Mouse (Mus musculus) embryonic facial prominence, embryonic 12.5 days (tissue): Measurements from ENCODE around the gene Rsph6a. TPM values are rescaled to one million over a fixed set of nuclear protein-coding genes. Genes with fewer than 3 reads are reported as not detected.

Experiments used
- ATAC-seq: fragments of 200-750 bp; cut with Nextera tagmentation; 2 replicates; pipeline ENCODE4 v1.8.0; 2017; ENCODE audit not compliant: insufficient number of reproducible peaks, insufficient read depth, low FRiP score, low TSS enrichment
- H3K27ac ChIP-seq: fragments of 300-500 bp; sonication (generic); 2 replicates; pipeline ENCODE4 v1.5.1; 2016; ENCODE audit warnings: mild to moderate bottlenecking
- H3K27me3 ChIP-seq: fragments of 300-500 bp; sonication (generic); 2 replicates; pipeline ENCODE4 v1.6.1; 2016; ENCODE audit warnings: mild to moderate bottlenecking, moderate library complexity
- H3K36me3 ChIP-seq: fragments of 300-500 bp; sonication (generic); 2 replicates; pipeline ENCODE4 v1.6.1; 2016; ENCODE audit warnings: mild to moderate bottlenecking
- H3K4me1 ChIP-seq: fragments of 300-500 bp; sonication (generic); 2 replicates; pipeline ENCODE4 v1.6.1; 2016
- H3K4me2 ChIP-seq: fragments of 300-500 bp; sonication (generic); replicated peaks from 2 replicates; pipeline ENCODE4 v1.6.1; 2016; ENCODE audit warnings: mild to moderate bottlenecking, moderate library complexity
- H3K4me3 ChIP-seq: fragments of 300-500 bp; sonication (generic); 2 replicates; pipeline ENCODE4 v1.5.1; 2016; ENCODE audit warnings: mild to moderate bottlenecking
- H3K9ac ChIP-seq: fragments of 300-500 bp; sonication (generic); 2 replicates; pipeline ENCODE4 v1.6.1; 2016; ENCODE audit warnings: mild to moderate bottlenecking, moderate library complexity
- H3K9me3 ChIP-seq: fragments of 300-500 bp; sonication (generic); 2 replicates; pipeline ENCODE4 v1.6.1; 2016; ENCODE audit warnings: mild to moderate bottlenecking, moderate library complexity
- WGBS: fragments of 180-500 bp; shearing (Covaris S2); methylation state at CpG from one replicate; pipeline ENCODE4 v1.1.7; 2016; 5-methylcytosine and 5-hydroxymethylcytosine counted together
- polyA plus RNA-seq: library from polyadenylated mRNA; unstranded; fragments of >200 nt; fragmentation: Nextera tagmentation; extraction: Ambion mirVana; gene quantifications from 2 replicates; pipeline ENCODE4 v1.2.1, GENCODE M21; 2016

Gene Rsph6a
- polyA plus RNA-seq, 1 experiment from 2014 or later: not detected

DNA sequence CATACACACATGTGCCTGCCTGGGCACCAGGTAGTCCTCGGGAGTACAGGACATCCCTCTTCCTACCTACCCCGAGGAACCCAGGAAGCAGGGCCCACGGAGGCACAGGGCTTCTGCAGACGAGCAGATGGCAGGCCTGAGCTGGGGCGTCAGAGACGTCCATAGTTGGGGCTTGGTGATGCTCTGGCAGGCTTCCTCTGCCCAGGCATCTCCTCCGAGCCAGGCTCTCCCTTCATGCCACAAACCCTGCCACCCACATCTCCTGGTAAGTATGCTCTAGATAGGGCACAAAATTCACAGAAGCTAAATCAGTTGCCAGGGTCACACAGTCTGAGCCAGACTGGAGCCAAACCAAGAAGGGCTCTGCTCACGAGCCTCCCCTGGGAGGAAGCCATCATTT is 4.3 kb upstream of the Rsph6a start:
- no peak for ATAC-seq
- Histone ChIP-seq H3K9ac (no peak overlapping the region; the same call in 1 of the 2 replicates), H3K9me3 (no peaks in the 10 kb centered on the region), H3K4me2 (no peak overlapping the region), H3K4me1 (peaks cover 9% of the 10 kb centered on the region), H3K36me3 (peaks cover 83% of the 10 kb centered on the region), H3K27ac (no peak overlapping the region), H3K27me3 (no peaks in the 10 kb centered on the region), H3K4me3 (no peak overlapping the region)
- 90% methylated on average over 8 of the region's 8 CpGs for WGBS

DNA sequence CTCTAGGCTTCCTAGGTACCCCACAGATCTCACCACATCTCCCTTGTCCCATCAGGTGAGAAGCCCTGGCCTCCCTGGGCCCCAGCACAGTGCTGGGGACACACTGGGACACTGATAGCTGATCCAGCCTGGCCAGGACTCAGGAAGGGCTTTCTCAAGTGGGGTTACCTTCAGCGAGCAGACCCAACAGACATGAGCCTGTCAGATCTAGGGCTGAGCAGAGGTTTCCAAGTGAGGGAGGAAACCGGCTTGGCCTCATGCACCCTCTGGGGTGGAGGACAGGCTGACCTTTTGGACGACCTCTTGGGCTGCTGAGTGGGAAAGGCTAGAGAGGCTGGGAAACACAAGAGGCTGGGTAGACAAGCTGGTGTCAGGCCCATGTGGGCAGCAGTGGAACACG is 3.3 kb upstream of the Rsph6a start:
- Histone ChIP-seq H3K9me3 (no peaks in the 10 kb centered on the region), H3K4me2 (no peak overlapping the region), H3K27me3 (no peaks in the 10 kb centered on the region), H3K27ac (no peak overlapping the region), H3K4me1 (peaks cover 9% of the 10 kb centered on the region), H3K4me3 (no peak overlapping the region), H3K9ac (no peak overlapping the region), H3K36me3 (peaks cover 75% of the 10 kb centered on the region)
- ATAC-seq: no peak
- WGBS: 68% methylated on average over 4 of the region's 4 CpGs

DNA sequence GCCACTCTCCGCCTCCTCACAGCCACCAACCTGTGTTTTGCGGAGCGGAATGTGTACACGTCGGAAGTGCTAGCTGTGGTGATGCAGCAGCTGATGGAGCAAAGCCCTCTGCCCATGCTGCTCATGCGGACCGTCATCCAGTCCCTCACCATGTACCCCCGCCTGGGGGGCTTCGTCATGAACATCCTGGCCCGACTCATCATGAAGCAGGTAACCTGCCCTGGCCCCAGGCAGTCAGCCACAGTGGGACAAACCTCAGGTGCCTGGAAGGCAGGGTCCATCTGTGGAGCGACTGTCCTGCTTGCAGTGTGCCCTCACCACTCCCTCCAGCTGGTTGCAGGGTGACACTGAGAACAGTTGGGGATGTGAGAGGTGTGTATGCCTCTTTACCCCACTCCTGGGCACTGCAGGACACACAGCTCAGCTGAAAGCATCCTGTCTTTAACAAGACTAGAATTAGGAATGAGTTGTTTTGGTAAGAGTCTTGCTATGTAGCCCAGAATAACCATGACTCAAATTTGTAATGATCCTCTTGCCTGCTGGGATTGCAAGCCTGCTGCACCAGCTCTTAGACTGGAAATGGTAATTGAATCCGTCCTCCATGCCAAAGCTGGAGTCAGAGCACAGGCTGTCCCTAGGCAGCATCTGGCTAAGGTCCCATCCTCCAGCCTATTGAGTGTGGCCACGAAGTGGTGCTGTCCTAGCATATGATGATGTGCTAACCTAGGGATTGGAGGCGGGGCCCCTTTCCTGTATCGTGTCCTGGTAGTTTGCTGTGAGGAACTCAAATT is 1.9 kb upstream of the Rsph6a start:
- H3K9ac ChIP-seq: no peak overlapping the region
- no peak overlapping the region for H3K4me2 ChIP-seq
- H3K4me3 ChIP-seq: no peak overlapping the region
- WGBS: 90% methylated on average over 15 of the region's 15 CpGs
- H3K27ac ChIP-seq: no peak overlapping the region
- ATAC-seq: no peak
- peaks cover 9% of the 10 kb centered on the region for H3K4me1 ChIP-seq
- H3K36me3 ChIP-seq: peaks cover 62% of the 10 kb centered on the region
- no peaks in the 10 kb centered on the region for H3K27me3 ChIP-seq
- no peaks in the 10 kb centered on the region for H3K9me3 ChIP-seq

DNA sequence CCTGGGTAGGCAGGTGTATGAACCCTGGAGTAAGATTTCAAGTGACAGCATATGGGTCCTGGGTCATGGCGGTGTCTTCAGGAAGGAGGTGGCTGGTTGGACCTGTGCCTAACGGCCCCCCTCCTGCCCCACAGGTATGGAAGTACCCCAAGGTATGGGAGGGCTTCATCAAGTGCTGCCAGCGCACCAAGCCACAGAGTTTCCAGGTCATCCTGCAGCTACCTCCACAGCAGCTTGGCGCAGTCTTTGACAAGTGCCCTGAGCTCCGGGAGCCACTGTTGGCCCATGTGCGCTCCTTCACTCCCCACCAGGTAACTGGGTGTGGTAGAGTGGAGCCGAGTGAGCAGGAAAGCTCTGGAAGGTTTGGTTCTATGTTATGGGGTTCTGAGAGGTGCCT is 1.4 kb upstream of the Rsph6a start:
- H3K27me3 ChIP-seq: no peaks in the 10 kb centered on the region
- H3K27ac ChIP-seq: no peak overlapping the region
- H3K4me2 ChIP-seq: no peak overlapping the region
- no peaks in the 10 kb centered on the region for H3K9me3 ChIP-seq
- H3K4me3 ChIP-seq: no peak overlapping the region
- H3K9ac ChIP-seq: no peak overlapping the region
- ATAC-seq: no peak
- WGBS: 94% methylated on average over 7 of the region's 7 CpGs
- H3K4me1 ChIP-seq: peaks cover 9% of the 10 kb centered on the region
- peaks cover 56% of the 10 kb centered on the region for H3K36me3 ChIP-seq

DNA sequence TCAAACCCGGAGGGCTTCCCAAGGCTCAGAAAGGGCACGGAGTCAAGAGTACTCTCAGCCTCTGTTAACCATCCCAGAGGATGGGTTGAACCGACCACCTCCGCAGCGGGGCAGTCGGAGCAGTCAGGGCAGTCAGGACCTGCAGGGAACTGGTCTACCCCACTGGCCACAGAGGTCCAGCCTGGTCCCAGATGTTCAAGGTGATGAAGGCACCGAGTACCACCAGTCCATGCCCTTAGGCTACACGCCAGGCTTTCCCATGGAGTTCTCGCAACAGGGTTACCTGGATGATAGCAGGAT is 237 bp downstream of the Rsph6a start:
- peak; percentile 25; the same call in 1 of the 2 replicates for ATAC-seq
- H3K4me3 ChIP-seq: 0 out of 2 replicates have a peak overlapping the region, but pooled peaks have one; percentile 3
- no peaks in the 10 kb centered on the region for H3K9me3 ChIP-seq
- no peak overlapping the region for H3K9ac ChIP-seq
- peaks cover 40% of the 10 kb centered on the region for H3K36me3 ChIP-seq
- H3K4me1 ChIP-seq: peaks cover 9% of the 10 kb centered on the region
- 57% methylated on average over 9 of the region's 9 CpGs for WGBS
- H3K4me2 ChIP-seq: peak overlapping the region; percentile 34
- H3K27ac ChIP-seq: no peak overlapping the region
- no peaks in the 10 kb centered on the region for H3K27me3 ChIP-seq

DNA sequence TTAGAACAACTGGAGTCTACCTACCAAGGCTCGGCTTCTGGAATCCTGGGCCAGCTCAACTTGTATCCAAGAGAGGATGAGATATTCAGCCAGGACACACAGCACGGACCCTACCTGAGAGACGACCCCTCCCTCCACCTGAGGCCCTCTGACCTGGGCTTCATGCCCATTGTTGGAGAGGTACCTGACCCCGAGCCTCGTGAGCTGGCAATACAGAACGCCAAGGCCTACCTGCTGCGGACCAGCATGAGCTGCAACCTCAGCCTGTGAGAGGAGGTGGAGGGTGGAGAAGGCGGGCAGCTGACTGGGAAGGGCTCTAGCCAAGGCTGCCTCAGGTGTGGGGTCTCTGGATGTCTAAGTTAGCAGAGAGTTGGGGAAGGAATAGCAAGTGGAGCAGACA is 618 bp downstream of the Rsph6a start:
- H3K9me3 ChIP-seq: no peaks in the 10 kb centered on the region
- no peak for ATAC-seq
- no peak overlapping the region for H3K4me2 ChIP-seq
- H3K27me3 ChIP-seq: no peaks in the 10 kb centered on the region
- WGBS: 91% methylated on average over 8 of the region's 8 CpGs
- H3K4me1 ChIP-seq: peaks cover 9% of the 10 kb centered on the region
- H3K4me3 ChIP-seq: no peak overlapping the region
- H3K27ac ChIP-seq: no peak overlapping the region
- H3K9ac ChIP-seq: no peak overlapping the region
- H3K36me3 ChIP-seq: peaks cover 36% of the 10 kb centered on the region

DNA sequence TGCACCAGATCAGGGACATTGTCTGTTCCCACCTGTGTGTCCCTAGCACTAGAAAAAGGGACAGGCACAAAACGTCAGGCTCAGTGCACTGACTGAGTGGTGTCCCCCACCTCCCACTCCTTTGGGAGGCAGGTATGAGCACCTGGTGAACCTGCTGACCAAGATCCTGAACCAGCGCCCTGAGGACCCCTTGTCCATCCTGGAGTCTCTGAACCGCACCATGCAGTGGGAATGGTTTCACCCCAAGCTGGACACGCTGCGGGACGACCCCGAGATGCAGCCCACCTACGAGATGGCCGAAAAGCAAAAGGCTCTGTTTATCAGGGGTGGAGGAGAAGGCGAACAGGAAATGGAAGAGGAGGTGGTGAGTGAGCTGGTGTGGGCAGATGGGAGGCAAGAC is 2.9 kb downstream of the Rsph6a start:
- Histone ChIP-seq H3K27me3 (no peaks in the 10 kb centered on the region), H3K9me3 (no peaks in the 10 kb centered on the region), H3K4me1 (peaks cover 9% of the 10 kb centered on the region), H3K4me2 (no peak overlapping the region), H3K4me3 (no peak overlapping the region), H3K36me3 (peaks cover 14% of the 10 kb centered on the region), H3K27ac (no peak overlapping the region), H3K9ac (no peak overlapping the region)
- no peak for ATAC-seq
- 87% methylated on average over 10 of the region's 10 CpGs for WGBS

DNA sequence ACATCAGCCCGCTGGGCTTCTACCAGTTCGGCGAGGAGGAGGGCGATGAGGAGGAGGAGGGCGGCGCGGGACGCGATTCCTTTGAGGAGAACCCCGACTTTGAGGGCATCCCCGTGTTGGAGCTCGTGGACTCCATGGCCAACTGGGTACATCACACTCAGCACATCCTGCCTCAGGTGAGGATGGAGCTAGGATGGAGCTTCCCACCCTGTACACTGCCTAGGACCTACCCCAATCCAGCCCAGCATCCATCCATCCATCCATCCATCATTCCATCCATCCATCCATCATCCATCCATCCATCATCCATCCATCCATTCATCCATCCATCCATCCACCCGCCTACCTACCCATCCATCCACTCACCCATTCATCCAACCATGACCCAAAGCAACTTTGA is 11.4 kb downstream of the Rsph6a start:
- Histone ChIP-seq H3K4me2 (peak overlapping the region; percentile 24; the same call in 1 of the 2 replicates), H3K36me3 (no peaks in the 10 kb centered on the region), H3K27ac (no peak overlapping the region), H3K4me3 (peak overlapping the region; percentile 15; the same call in 1 of the 2 replicates), H3K4me1 (0 out of 2 replicates have a peak, but pooled peaks cover 4% of the 10 kb centered on the region), H3K9me3 (no peaks in the 10 kb centered on the region), H3K9ac (no peak overlapping the region), H3K27me3 (peaks cover 37% of the 10 kb centered on the region)
- 0 out of 2 replicates have a peak, but pooled peaks have one; percentile 72 for ATAC-seq
- 58% methylated on average over 13 of the region's 13 CpGs for WGBS

DNA sequence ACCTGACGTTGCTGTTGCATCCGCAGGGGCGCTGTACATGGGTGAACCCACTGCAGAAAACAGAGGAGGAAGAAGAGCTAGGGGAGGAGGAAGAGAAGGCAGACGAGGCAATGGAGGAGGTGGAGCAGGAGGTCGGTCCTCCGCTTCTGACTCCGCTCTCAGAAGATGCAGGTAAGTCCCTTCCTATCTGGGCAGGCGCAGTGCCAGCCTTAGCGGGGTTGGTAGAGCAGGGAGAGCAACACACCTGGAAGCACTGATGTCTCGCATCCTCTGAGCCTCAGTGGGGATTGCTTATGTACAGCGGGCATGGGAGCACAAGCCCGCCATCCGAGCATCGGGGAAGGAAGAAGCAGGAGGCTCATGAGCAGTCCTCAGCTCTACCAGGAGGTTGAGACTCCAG is 12.6 kb downstream of the Rsph6a start:
- Histone ChIP-seq H3K4me3 (no peak overlapping the region), H3K4me1 (0 out of 2 replicates have a peak, but pooled peaks cover 4% of the 10 kb centered on the region), H3K9ac (no peak overlapping the region), H3K9me3 (no peaks in the 10 kb centered on the region), H3K36me3 (no peaks in the 10 kb centered on the region), H3K27ac (no peak overlapping the region), H3K4me2 (no peak overlapping the region), H3K27me3 (peaks cover 37% of the 10 kb centered on the region)
- 43% methylated on average over 14 of the region's 14 CpGs for WGBS
- ATAC-seq: no peak

DNA sequence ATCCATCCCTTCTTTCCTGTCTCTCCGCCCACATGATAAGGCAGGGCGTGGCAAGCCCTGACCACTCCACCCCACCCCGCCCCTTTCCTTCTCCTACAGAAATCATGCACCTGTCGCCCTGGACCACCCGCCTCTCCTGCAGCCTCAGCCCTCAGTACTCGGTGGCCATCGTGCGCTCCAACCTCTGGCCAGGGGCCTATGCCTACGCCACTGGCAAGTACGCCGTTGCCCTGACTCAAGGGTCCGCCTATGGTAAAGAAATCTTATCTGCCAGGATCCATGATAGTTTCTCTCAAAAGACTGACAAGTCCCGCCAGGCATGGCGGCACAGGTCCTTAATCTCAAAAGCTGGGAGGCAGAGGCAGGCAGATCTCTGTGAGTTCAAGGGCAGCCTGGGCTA is 13.4 kb downstream of the Rsph6a start:
- no peaks in the 10 kb centered on the region for H3K36me3 ChIP-seq
- H3K27ac ChIP-seq: no peak overlapping the region
- H3K9ac ChIP-seq: no peak overlapping the region
- H3K4me3 ChIP-seq: no peak overlapping the region
- WGBS: 64% methylated on average over 11 of the region's 14 CpGs
- no peak overlapping the region for H3K4me2 ChIP-seq
- H3K4me1 ChIP-seq: 0 out of 2 replicates have a peak, but pooled peaks cover 4% of the 10 kb centered on the region
- H3K27me3 ChIP-seq: peaks cover 37% of the 10 kb centered on the region
- ATAC-seq: no peak
- H3K9me3 ChIP-seq: no peaks in the 10 kb centered on the region

DNA sequence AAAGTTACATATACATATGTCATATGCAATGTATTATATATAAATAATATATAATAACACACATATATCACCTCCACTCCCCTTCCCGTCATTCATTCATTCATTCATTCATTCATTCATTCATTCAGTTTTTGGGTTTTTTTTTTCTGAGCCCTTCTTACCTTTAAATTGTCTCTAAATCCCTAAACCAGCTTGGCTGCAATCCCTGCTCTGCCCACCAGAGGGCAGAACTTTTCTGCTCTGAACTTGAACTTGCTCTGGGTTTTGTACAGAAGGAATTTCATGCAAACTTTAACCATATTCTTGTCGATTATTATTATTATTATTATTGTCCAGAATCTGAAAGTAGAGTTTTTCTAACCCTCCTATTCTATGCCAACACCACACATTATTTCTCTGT is 14.2 kb downstream of the Rsph6a start:
- no peaks in the 10 kb centered on the region for H3K9me3 ChIP-seq
- no peak for ATAC-seq
- no peak overlapping the region for H3K27ac ChIP-seq
- WGBS: 5% methylated on average over 2 of the region's 2 CpGs
- H3K9ac ChIP-seq: no peak overlapping the region
- peaks cover 37% of the 10 kb centered on the region for H3K27me3 ChIP-seq
- H3K4me3 ChIP-seq: no peak overlapping the region
- no peak overlapping the region for H3K4me2 ChIP-seq
- 0 out of 2 replicates have a peak, but pooled peaks cover 4% of the 10 kb centered on the region for H3K4me1 ChIP-seq
- no peaks in the 10 kb centered on the region for H3K36me3 ChIP-seq

DNA sequence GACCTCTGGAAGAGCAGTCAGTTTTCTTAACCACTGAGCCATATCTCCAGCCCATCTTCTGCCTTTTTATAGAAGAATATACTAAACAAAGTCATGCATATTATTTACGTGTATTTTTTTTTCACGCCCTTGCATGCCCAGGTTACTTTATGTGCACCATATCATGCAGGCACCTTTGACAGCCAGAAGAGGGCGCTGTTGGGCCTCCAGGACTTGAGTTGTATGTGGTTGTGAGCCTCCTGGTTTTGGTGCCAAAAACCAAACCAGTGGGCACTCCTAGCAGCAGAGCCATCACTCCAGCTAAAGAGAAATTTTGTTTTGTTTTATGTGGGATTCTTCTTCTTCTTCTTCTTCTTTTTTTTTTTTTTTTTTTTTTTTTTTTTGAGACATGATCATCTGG is 15.0 kb downstream of the Rsph6a start:
- 50% methylated on average over 3 of the region's 3 CpGs for WGBS
- H3K4me1 ChIP-seq: 0 out of 2 replicates have a peak, but pooled peaks cover 4% of the 10 kb centered on the region

More for the DNA sequence above, 15.0 kb downstream of the Rsph6a start:
- no peaks in the 10 kb centered on the region for H3K9me3 ChIP-seq
- no peak overlapping the region for H3K9ac ChIP-seq
- H3K27ac ChIP-seq: no peak overlapping the region
- peaks cover 30% of the 10 kb centered on the region for H3K27me3 ChIP-seq
- no peaks in the 10 kb centered on the region for H3K36me3 ChIP-seq
- no peak for ATAC-seq
- no peak overlapping the region for H3K4me2 ChIP-seq
- no peak overlapping the region for H3K4me3 ChIP-seq
